Mouse (Mus musculus) hindbrain, embryonic 12.5 days (tissue): ENCODE measurements around the gene Sptbn2. TPM values are rescaled to one million over a fixed set of nuclear protein-coding genes. Genes with fewer than 3 reads are reported as not detected.

Experiments used
- ATAC-seq: fragments of 200-750 bp; cut with Nextera tagmentation; 2 replicates; pipeline ENCODE4 v1.8.0; 2017; ENCODE audit warnings: moderate TSS enrichment; ENCODE audit not compliant: low FRiP score
- H3K27ac ChIP-seq: fragments of 300-500 bp; sonication (generic); 2 replicates; pipeline ENCODE4 v1.5.1; 2016; ENCODE audit warnings: mild to moderate bottlenecking
- H3K27me3 ChIP-seq: fragments of 300-500 bp; sonication (generic); 2 replicates; pipeline ENCODE4 v1.6.1; 2016; ENCODE audit warnings: mild to moderate bottlenecking
- H3K36me3 ChIP-seq: fragments of 300-500 bp; sonication (generic); 2 replicates; pipeline ENCODE4 v1.6.1; 2016; ENCODE audit warnings: mild to moderate bottlenecking
- H3K4me1 ChIP-seq: fragments of 300-500 bp; sonication (generic); 2 replicates; pipeline ENCODE4 v1.6.1; 2016
- H3K4me2 ChIP-seq: fragments of 300-500 bp; sonication (generic); replicated peaks from 2 replicates; pipeline ENCODE4 v1.6.1; 2016; ENCODE audit warnings: mild to moderate bottlenecking
- H3K4me3 ChIP-seq: fragments of 300-500 bp; sonication (generic); 2 replicates; pipeline ENCODE4 v1.5.1; 2016; ENCODE audit warnings: mild to moderate bottlenecking
- H3K9ac ChIP-seq: fragments of 300-500 bp; sonication (generic); 2 replicates; pipeline ENCODE4 v1.6.1; 2016; ENCODE audit warnings: mild to moderate bottlenecking, moderate library complexity
- H3K9me3 ChIP-seq: fragments of 300-500 bp; sonication (generic); replicated peaks from 2 replicates; pipeline ENCODE4 v1.6.1; 2016; ENCODE audit warnings: mild to moderate bottlenecking
- WGBS: fragments of 180-500 bp; shearing (Covaris S2); methylation state at CpG from one replicate; pipeline ENCODE4 v1.1.7; 2016; 5-methylcytosine and 5-hydroxymethylcytosine counted together
- polyA plus RNA-seq: library from polyadenylated mRNA; unstranded; fragments of >200 nt; fragmentation: Nextera tagmentation; extraction: Ambion mirVana; gene quantifications from 2 replicates; pipeline ENCODE4 v1.2.1, GENCODE M21; 2016

The Sptbn2 gene
- polyA plus RNA-seq, 1 experiment from 2014 or later = 42.8 TPM

GRCm38 (mm10) chr19:4795929-4796328 lies 85.0 kb downstream of the Sptbn2 start:
- H3K27ac ChIP-seq = no peak overlapping the region
- no peaks in the 10 kb centered on the region for H3K9me3 ChIP-seq
- peaks cover 46% of the 10 kb centered on the region for H3K36me3 ChIP-seq
- H3K4me3 ChIP-seq = no peak overlapping the region
- H3K27me3 ChIP-seq = no peaks in the 10 kb centered on the region
- H3K4me1 ChIP-seq = peaks cover 20% of the 10 kb centered on the region
- H3K9ac ChIP-seq = no peak overlapping the region
- WGBS = 69% methylated on average over 1 of the region's 1 CpGs
- no peak overlapping the region for H3K4me2 ChIP-seq
- no peak for ATAC-seq

- H3K27ac ChIP-seq = no peak overlapping the region
- no peak overlapping the region for H3K9ac ChIP-seq
- ATAC-seq = no peak
- peaks cover 5% of the 10 kb centered on the region for H3K4me1 ChIP-seq
- no peaks in the 10 kb centered on the region for H3K9me3 ChIP-seq
- H3K36me3 ChIP-seq = peaks cover 53% of the 10 kb centered on the region
- no peak overlapping the region for H3K4me2 ChIP-seq
- H3K4me3 ChIP-seq = no peak overlapping the region
- 98% methylated on average over 2 of the region's 2 CpGs for WGBS
- H3K27me3 ChIP-seq = no peaks in the 10 kb centered on the region
Observed at GRCm38 (mm10) chr19:4797846-4798245, 86.9 kb downstream of the Sptbn2 start.

GRCm38 (mm10) chr19:4799083-4799482 lies 88.1 kb downstream of the Sptbn2 start:
- Histone ChIP-seq H3K27ac (no peak overlapping the region), H3K9ac (no peak overlapping the region), H3K36me3 (peaks cover 65% of the 10 kb centered on the region), H3K27me3 (no peaks in the 10 kb centered on the region), H3K9me3 (no peaks in the 10 kb centered on the region), H3K4me2 (no peak overlapping the region), H3K4me3 (no peak overlapping the region), H3K4me1 (peaks cover 13% of the 10 kb centered on the region)
- ATAC-seq = no peak
- WGBS = 96% methylated on average over 5 of the region's 5 CpGs

Other genes starting within 250 kb of the Sptbn2 start
- 1.5 and 1.7 TPM in 2 replicates for gene Syt12, start 233.7 kb upstream of the Sptbn2 start, polyA plus RNA-seq
- gene 2010003K11Rik, start 212.6 kb upstream of the Sptbn2 start, polyA plus RNA-seq = not detected in 2 replicates
- 24.8 and 25.2 TPM in 2 replicates for gene Pcx, start 200.7 kb upstream of the Sptbn2 start, polyA plus RNA-seq
- 16.3 and 17.6 TPM in 2 replicates for gene Lrfn4, start 95.5 kb upstream of the Sptbn2 start, polyA plus RNA-seq
- gene Rce1, start 85.5 kb upstream of the Sptbn2 start, polyA plus RNA-seq = 54.3 and 62.9 TPM in 2 replicates
- 3.6 and 6.3 TPM in 2 replicates for gene Gm960, start 12.5 kb upstream of the Sptbn2 start, polyA plus RNA-seq
- 155 TPM in 2 replicates for gene Rbm4b, start 45.3 kb downstream of the Sptbn2 start, polyA plus RNA-seq
- 88.8 and 94.8 TPM in 2 replicates for gene Rbm4, start 82.7 kb downstream of the Sptbn2 start, polyA plus RNA-seq
- 41.5 and 42.9 TPM in 2 replicates for gene Gm21992, start 100.4 kb downstream of the Sptbn2 start, polyA plus RNA-seq
- gene Rbm14, start 100.5 kb downstream of the Sptbn2 start, polyA plus RNA-seq = 96.0 and 97.9 TPM in 2 replicates
- 42.7 and 46.4 TPM in 2 replicates for gene Ccs, start 128.2 kb downstream of the Sptbn2 start, polyA plus RNA-seq
- gene Ccdc87, start 128.2 kb downstream of the Sptbn2 start, polyA plus RNA-seq = 0.35 and 0.40 TPM in 2 replicates
- gene Ctsf, start 144.0 kb downstream of the Sptbn2 start, polyA plus RNA-seq = 56.3 and 57.4 TPM in 2 replicates
- 2.6 and 4.2 TPM in 2 replicates for gene Actn3, start 166.7 kb downstream of the Sptbn2 start, polyA plus RNA-seq
- 21.1 and 21.4 TPM in 2 replicates for gene Zdhhc24, start 167.5 kb downstream of the Sptbn2 start, polyA plus RNA-seq
- gene Bbs1, start 195.5 kb downstream of the Sptbn2 start, polyA plus RNA-seq = 7.2 and 9.8 TPM in 2 replicates
- 167 TPM in 2 replicates for gene Dpp3, start 217.1 kb downstream of the Sptbn2 start, polyA plus RNA-seq
- gene Peli3, start 232.0 kb downstream of the Sptbn2 start, polyA plus RNA-seq = 6.5 and 6.7 TPM in 2 replicates